Comparison of ENCODE assay signal across 8 mouse cellular contexts in genomic region chr10:80070837-80071515, GRCm38 (mm10). TPM values are rescaled to one million over a fixed set of nuclear protein-coding genes. Genes with fewer than 3 reads are reported as not detected.
DNase-seq lines count a peak whose midpoint lies in the region; ATAC-seq lines count a peak whose summit lies in the region.

No protein-coding gene starts in this region.

- H3K9me3 ChIP-seq in erythroblast, embryonic 14.5 days (ENCODE audit: control insufficient read depth, low read length): no peaks in the 10 kb centered on the region
- H3K9me3 ChIP-seq in heart, embryonic 16.5 days (replicated peaks; ENCODE audit: control insufficient read depth, low read length): no peaks in the 10 kb centered on the region
- no peaks in the 10 kb centered on the region for H3K9me3 ChIP-seq in liver, embryonic 16.5 days (replicated peaks; ENCODE audit: control insufficient read depth, low read length)
- H3K9me3 ChIP-seq in neural tube, embryonic 14.5 days (ENCODE audit: control insufficient read depth, low read length): no peaks in the 10 kb centered on the region

- H3K4me3 ChIP-seq in erythroblast, embryonic 14.5 days (replicated peaks): peak overlapping the region; percentile 46
- H3K4me3 ChIP-seq in heart, embryonic 16.5 days (ENCODE audit: low read length): no peak overlapping the region
- peak overlapping the region; percentile 6; the same call in 1 of the 2 replicates for H3K4me3 ChIP-seq in liver, embryonic 16.5 days (ENCODE audit: low read depth, low read length)
- no peak overlapping the region for H3K4me3 ChIP-seq in neural tube, embryonic 14.5 days (ENCODE audit: low read depth, low read length)

- peak overlapping the region; percentile 59 for H3K9ac ChIP-seq in heart, embryonic 16.5 days (ENCODE audit: low read length)
- H3K9ac ChIP-seq in liver, embryonic 16.5 days (ENCODE audit: low read depth, low read length): peak overlapping the region; percentile 51
- H3K9ac ChIP-seq in neural tube, embryonic 14.5 days (replicated peaks; ENCODE audit: low read depth, low read length): no peak overlapping the region

- H3K36me3 ChIP-seq in erythroblast, embryonic 14.5 days (ENCODE audit: control insufficient read depth): peaks cover 93% of the 10 kb centered on the region
- no peaks in the 10 kb centered on the region for H3K36me3 ChIP-seq in heart, embryonic 16.5 days (ENCODE audit: control insufficient read depth, insufficient read depth)
- H3K36me3 ChIP-seq in liver, embryonic 16.5 days (ENCODE audit: control insufficient read depth, insufficient read depth): peaks cover 9% of the 10 kb centered on the region
- H3K36me3 ChIP-seq in neural tube, embryonic 14.5 days (ENCODE audit: control insufficient read depth, insufficient read depth, low read length): no peaks in the 10 kb centered on the region

- H3K4me1 ChIP-seq in erythroblast, embryonic 14.5 days (ENCODE audit: control insufficient read depth): peaks cover 83% of the 10 kb centered on the region
- peaks cover 32% of the 10 kb centered on the region for H3K4me1 ChIP-seq in heart, embryonic 16.5 days (ENCODE audit: control insufficient read depth, insufficient read depth, low read length)
- peaks cover 42% of the 10 kb centered on the region for H3K4me1 ChIP-seq in liver, embryonic 16.5 days (ENCODE audit: control insufficient read depth, low read depth, low read length)
- H3K4me1 ChIP-seq in neural tube, embryonic 14.5 days (ENCODE audit: control insufficient read depth, insufficient read depth, low read length): no peaks in the 10 kb centered on the region

- ATAC-seq in heart, embryonic 16.5 days (replicated peaks; ENCODE audit: extremely low read depth, insufficient read depth, low FRiP score): peak; percentile 77
- ATAC-seq in liver, embryonic 16.5 days (ENCODE audit: low read depth): peak; percentile 91
- peak; percentile 35; the same call in 1 of the 2 replicates for ATAC-seq in neural tube, embryonic 14.5 days (ENCODE audit: low read depth)

- 40% methylated on average over 9 of the region's 9 CpGs for WGBS in heart, embryonic 16.5 days
- 56% methylated on average over 9 of the region's 9 CpGs for WGBS in liver, embryonic 16.5 days (ENCODE audit: insufficient replicate concordance)
- 74% methylated on average over 9 of the region's 9 CpGs for WGBS in neural tube, embryonic 14.5 days

- H3K27ac ChIP-seq in heart, embryonic 16.5 days (ENCODE audit: low read length): peak overlapping the region; percentile 85
- H3K27ac ChIP-seq in liver, embryonic 16.5 days (ENCODE audit: low read length): peak overlapping the region; percentile 93
- H3K27ac ChIP-seq in neural tube, embryonic 14.5 days (ENCODE audit: low read depth, low read length): no peak overlapping the region

- 0 out of 2 replicates have a peak overlapping the region, but pooled peaks have one; percentile 27 for H3K4me2 ChIP-seq in heart, embryonic 16.5 days (ENCODE audit: low read depth, low read length)
- peak overlapping the region; percentile 48 for H3K4me2 ChIP-seq in liver, embryonic 16.5 days (ENCODE audit: low read depth, low read length)
- no peak overlapping the region for H3K4me2 ChIP-seq in neural tube, embryonic 14.5 days (ENCODE audit: low read depth, low read length)

- peak; percentile 90 for DNase-seq in 3134 (ENCODE audit: extremely low read depth, insufficient read length, low spot score)
- peak; percentile 95 for DNase-seq in brain, adult 2 months (ENCODE audit: low read depth, low spot score)
- DNase-seq in kidney, postnatal 4 days: peak; percentile 83 to 90
- DNase-seq in urinary bladder, adult 2 months (ENCODE audit: low spot score): peak; percentile 65

- no peaks in the 10 kb centered on the region for H3K27me3 ChIP-seq in erythroblast, embryonic 14.5 days (ENCODE audit: control insufficient read depth)
- no peaks in the 10 kb centered on the region for H3K27me3 ChIP-seq in heart, embryonic 16.5 days (ENCODE audit: control insufficient read depth, insufficient read depth, low read length)
- no peaks in the 10 kb centered on the region for H3K27me3 ChIP-seq in liver, embryonic 16.5 days (ENCODE audit: control insufficient read depth, insufficient read depth, low read depth, low read length)
- H3K27me3 ChIP-seq in neural tube, embryonic 14.5 days (ENCODE audit: control insufficient read depth, insufficient read depth, low read length): no peaks in the 10 kb centered on the region

RNA-seq across cellular contexts. Expression of gene Gpx4, which starts 24.0 kb away (rescaled TPM):
- 551 and 700 TPM in 2 replicates for polyA plus RNA-seq in erythroblast, embryonic 14.5 days (2012)
- polyA plus RNA-seq in heart, embryonic 16.5 days (2015; fragmentation: Nextera tagmentation; extraction: Ambion mirVana): 668 and 748 TPM in 2 replicates
- 553 and 567 TPM in 2 replicates for polyA plus RNA-seq in liver, embryonic 16.5 days (2015; fragmentation: Nextera tagmentation; extraction: Ambion mirVana)
- 512 and 546 TPM in 2 replicates for polyA plus RNA-seq in neural tube, embryonic 14.5 days (2014; fragmentation: Nextera tagmentation; extraction: Ambion mirVana)
- 524 and 620 TPM in 2 replicates for polyA plus RNA-seq in urinary bladder, adult 2 months (2012; rRNA removed)

RNA-seq across cellular contexts. Expression of gene Polr2e, which starts 31.4 kb away (rescaled TPM):
- 11.9 and 17.1 TPM in 2 replicates for polyA plus RNA-seq in erythroblast, embryonic 14.5 days (2012)
- 136 and 144 TPM in 2 replicates for polyA plus RNA-seq in heart, embryonic 16.5 days (2015; fragmentation: Nextera tagmentation; extraction: Ambion mirVana)
- polyA plus RNA-seq in liver, embryonic 16.5 days (2015; fragmentation: Nextera tagmentation; extraction: Ambion mirVana): 66.8 and 70.1 TPM in 2 replicates
- 138 and 145 TPM in 2 replicates for polyA plus RNA-seq in neural tube, embryonic 14.5 days (2014; fragmentation: Nextera tagmentation; extraction: Ambion mirVana)
- polyA plus RNA-seq in urinary bladder, adult 2 months (2012; rRNA removed): 141 and 178 TPM in 2 replicates

RNA-seq across cellular contexts. Expression of gene Sbno2, which starts 34.4 kb away (rescaled TPM):
- 3.4 and 3.9 TPM in 2 replicates for polyA plus RNA-seq in erythroblast, embryonic 14.5 days (2012)
- polyA plus RNA-seq in heart, embryonic 16.5 days (2015; fragmentation: Nextera tagmentation; extraction: Ambion mirVana): 11.7 and 13.5 TPM in 2 replicates
- polyA plus RNA-seq in liver, embryonic 16.5 days (2015; fragmentation: Nextera tagmentation; extraction: Ambion mirVana): 10.3 and 11.8 TPM in 2 replicates
- 12.9 and 13.3 TPM in 2 replicates for polyA plus RNA-seq in neural tube, embryonic 14.5 days (2014; fragmentation: Nextera tagmentation; extraction: Ambion mirVana)
- polyA plus RNA-seq in urinary bladder, adult 2 months (2012; rRNA removed): 34.0 and 35.4 TPM in 2 replicates

RNA-seq across cellular contexts. Expression of gene Stk11, which starts 44.6 kb away (rescaled TPM):
- 69.2 and 71.6 TPM in 2 replicates for polyA plus RNA-seq in erythroblast, embryonic 14.5 days (2012)
- polyA plus RNA-seq in heart, embryonic 16.5 days (2015; fragmentation: Nextera tagmentation; extraction: Ambion mirVana): 13.8 and 15.3 TPM in 2 replicates
- 13.2 and 14.4 TPM in 2 replicates for polyA plus RNA-seq in liver, embryonic 16.5 days (2015; fragmentation: Nextera tagmentation; extraction: Ambion mirVana)
- 21.3 and 26.0 TPM in 2 replicates for polyA plus RNA-seq in neural tube, embryonic 14.5 days (2014; fragmentation: Nextera tagmentation; extraction: Ambion mirVana)
- 77.3 and 89.9 TPM in 2 replicates for polyA plus RNA-seq in urinary bladder, adult 2 months (2012; rRNA removed)

RNA-seq across cellular contexts. Expression of gene Arhgap45, which starts 54.5 kb away (rescaled TPM):
- polyA plus RNA-seq in erythroblast, embryonic 14.5 days (2012): 1.5 and 1.7 TPM in 2 replicates
- 10.9 and 17.7 TPM in 2 replicates for polyA plus RNA-seq in heart, embryonic 16.5 days (2015; fragmentation: Nextera tagmentation; extraction: Ambion mirVana)
- 16.6 and 17.3 TPM in 2 replicates for polyA plus RNA-seq in liver, embryonic 16.5 days (2015; fragmentation: Nextera tagmentation; extraction: Ambion mirVana)
- polyA plus RNA-seq in neural tube, embryonic 14.5 days (2014; fragmentation: Nextera tagmentation; extraction: Ambion mirVana): 0.83 and 1.8 TPM in 2 replicates
- 18.9 and 23.0 TPM in 2 replicates for polyA plus RNA-seq in urinary bladder, adult 2 months (2012; rRNA removed)

Comparison
In these comparisons a context has a peak if more than half of its experiments do, and no peak if none do; other contexts are left out.
1. H3K4me3 ChIP-seq: peak in erythroblast, embryonic 14.5 days (single experiment) and liver, embryonic 16.5 days (single experiment); none in heart, embryonic 16.5 days (single experiment) and neural tube, embryonic 14.5 days (single experiment).
2. ATAC-seq: peak in every context shown above with its lines; median percentile 91 in liver, embryonic 16.5 days; 77 in heart, embryonic 16.5 days; 35 in neural tube, embryonic 14.5 days.
3. Peak in every context shown above with its lines, with median percentiles within 50 percentile points of each other: DNase-seq.